Mouse (Mus musculus): Measurements from ENCODE around the gene Arfgap1. TPM values are rescaled to one million over a fixed set of nuclear protein-coding genes. Genes with fewer than 3 reads are reported as not detected.

The Arfgap1 gene
- total and polyA plus RNA-seq, 3 experiments: 50.5 to 57.1 TPM; not detected in 1

- no peak for DNase-seq (ENCODE audit: low read depth, low spot score)
- H3K27ac ChIP-seq (ENCODE audit: control insufficient read depth, low read depth, low read length): no peak overlapping the region
- H3K27me3 ChIP-seq (ENCODE audit: control insufficient read depth in 1 of 2, insufficient read depth in 2 of 2, low read length in 2 of 2): peaks cover 0 to 8% of the 10 kb centered on the region in 2 experiments; a peak in 3 of 4 replicates
Observed at GRCm38 (mm10) chr2:181008339-181008738, 41.3 kb downstream of the Arfgap1 start.

DNA sequence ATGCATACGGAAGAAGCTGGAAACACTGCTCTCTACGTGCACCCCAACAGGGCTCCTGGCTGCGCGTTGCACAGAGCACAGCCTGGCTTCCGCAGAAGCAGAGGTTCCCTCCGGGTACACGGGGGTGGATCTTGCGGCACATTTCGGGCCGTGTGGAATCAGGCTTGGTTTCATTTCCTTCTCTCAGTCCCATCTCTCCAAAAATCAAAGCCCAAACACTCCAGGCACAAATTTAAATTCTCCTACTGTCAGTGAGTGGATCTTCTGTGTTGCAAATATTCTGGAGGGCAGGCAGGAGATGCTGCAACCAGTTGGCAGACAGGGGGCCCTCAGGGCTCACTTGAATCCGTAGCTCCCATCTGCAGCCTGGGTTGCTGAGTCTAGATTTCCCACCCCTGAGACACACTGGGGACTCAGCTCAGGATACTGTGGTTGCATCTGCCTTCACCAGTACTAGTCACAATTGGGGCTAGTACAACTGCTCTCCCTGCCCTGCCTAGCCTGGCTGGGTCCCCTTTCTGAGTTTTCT lies 64.4 kb downstream of the Arfgap1 start:
- H3K4me1 ChIP-seq (ENCODE audit: control insufficient read depth in 1 of 2, insufficient read depth in 2 of 2, low read length in 2 of 2): peaks cover 0 to 12% of the 10 kb centered on the region in 2 experiments; a peak in 2 of 4 replicates
- H3K4me3 ChIP-seq (ENCODE audit: control insufficient read depth in 1 of 2, insufficient read depth in 1 of 2, low read depth in 2 of 2, low read length in 2 of 2): no peak overlapping the region
- no peak overlapping the region for H3K9ac ChIP-seq (ENCODE audit: control insufficient read depth, low read depth, low read length, poor library complexity, severe bottlenecking)
- H3K9me3 ChIP-seq (replicated peaks; ENCODE audit: insufficient read depth, low read length): no peaks in the 10 kb centered on the region
- peaks cover 0 to 3% of the 10 kb centered on the region in 2 experiments; a peak in 1 of 4 replicates for H3K27me3 ChIP-seq (ENCODE audit: control insufficient read depth in 1 of 2, insufficient read depth in 2 of 2, low read length in 2 of 2)
- TF ChIP-seq MXI1 (IDR thresholded peaks at IDR 0.05; ENCODE audit: low read depth, low read length) (no peak), ZC3H11A (IDR thresholded peaks at IDR 0.05; ENCODE audit: low read depth, low read length) (no peak), ELF1 (IDR thresholded peaks at IDR 0.05; ENCODE audit: low read depth, low read length) (no peak), EP300 (IDR thresholded peaks at IDR 0.05; ENCODE audit: low read depth in 1 of 2, low read length in 2 of 2) (no peak), HCFC1 (IDR thresholded peaks at IDR 0.05; ENCODE audit: low read depth, low read length) (no peak), RAD21 (IDR thresholded peaks at IDR 0.05; ENCODE audit: low read depth, low read length) (no peak), NELFE (IDR thresholded peaks at IDR 0.05; ENCODE audit: low read depth, low read length) (no peak), NRF1 (IDR thresholded peaks at IDR 0.05; ENCODE audit: insufficient read depth, low read depth, low read length, poor library complexity, severe bottlenecking) (no peak), E2F4 (IDR thresholded peaks at IDR 0.05; ENCODE audit: borderline replicate concordance, low read depth, low read length) (no peak), JUND (IDR thresholded peaks at IDR 0.05; ENCODE audit: low read depth, low read length) (no peak), MEF2A (IDR thresholded peaks at IDR 0.05; ENCODE audit: extremely low read depth, insufficient replicate concordance, low read depth, low read length, poor library complexity, severe bottlenecking) (no peak), GABPA (IDR thresholded peaks at IDR 0.05; ENCODE audit: low read depth, low read length) (no peak), POLR2A (IDR thresholded peaks at IDR 0.05; ENCODE audit: control insufficient read depth in 1 of 2, insufficient read depth in 1 of 2, low read depth in 1 of 2, low read length in 2 of 2, poor library complexity in 1 of 2) (no peak), ETS1 (IDR thresholded peaks at IDR 0.05; ENCODE audit: low read depth, low read length) (no peak), CHD1 (IDR thresholded peaks at IDR 0.05; ENCODE audit: low read depth, low read length) (no peak), CHD2 (IDR thresholded peaks at IDR 0.05; ENCODE audit: low read length) (no peak)
- no peaks in the 10 kb centered on the region for H3K79me2 ChIP-seq (ENCODE audit: control insufficient read depth, insufficient read depth, low read length, poor library complexity)
- DNase-seq (ENCODE audit: low read depth, low spot score): no peak
- H3K36me3 ChIP-seq (ENCODE audit: control insufficient read depth in 1 of 2, insufficient read depth in 2 of 2, low read length in 2 of 2): no peaks in the 10 kb centered on the region
- H3K27ac ChIP-seq (ENCODE audit: control insufficient read depth, low read depth, low read length): no peak overlapping the region

More at GRCm38 (mm10) chr2:181008339-181008738, 41.3 kb downstream of the Arfgap1 start:
- Histone ChIP-seq H3K9me3 (replicated peaks; ENCODE audit: insufficient read depth, low read length) (no peaks in the 10 kb centered on the region), H3K4me1 (ENCODE audit: control insufficient read depth in 1 of 2, insufficient read depth in 2 of 2, low read length in 2 of 2) (no peaks in the 10 kb centered on the region), H3K9ac (ENCODE audit: control insufficient read depth, low read depth, low read length, poor library complexity, severe bottlenecking) (no peak overlapping the region), H3K79me2 (ENCODE audit: control insufficient read depth, insufficient read depth, low read length, poor library complexity) (no peaks in the 10 kb centered on the region), H3K36me3 (ENCODE audit: control insufficient read depth in 1 of 2, insufficient read depth in 2 of 2, low read length in 2 of 2) (no peaks in the 10 kb centered on the region), H3K4me3 (ENCODE audit: control insufficient read depth in 1 of 2, insufficient read depth in 1 of 2, low read depth in 2 of 2, low read length in 2 of 2) (no peak overlapping the region)
- no peak for TF ChIP-seq POLR2AphosphoS5 (IDR thresholded peaks at IDR 0.05; ENCODE audit: borderline replicate concordance, low read depth, low read length)
- TF ChIP-seq TBP (IDR thresholded peaks at IDR 0.05; ENCODE audit: low read depth, low read length): no peak
- no peak for TF ChIP-seq MEF2A (IDR thresholded peaks at IDR 0.05; ENCODE audit: extremely low read depth, insufficient replicate concordance, low read depth, low read length, poor library complexity, severe bottlenecking)
- no peak for TF ChIP-seq SIN3A (IDR thresholded peaks at IDR 0.05; ENCODE audit: low read length)
- no peak for TF ChIP-seq TAL1 (IDR thresholded peaks at IDR 0.05; ENCODE audit: low read length)
- TF ChIP-seq TCF12 (IDR thresholded peaks at IDR 0.05; ENCODE audit: low read depth, low read length): no peak
- TF ChIP-seq USF2 (IDR thresholded peaks at IDR 0.05; ENCODE audit: borderline replicate concordance in 1 of 2, insufficient read depth in 1 of 2, low read depth in 1 of 2, low read length in 2 of 2): no peak
